ENCODE assay signal across 19 mouse cellular contexts in genomic region chr15:56498774-56499173, GRCm38 (mm10).
A peak's percentile ranks its signal among the peaks of the same experiment; 100 is the strongest.
DNase-seq lines count a peak whose midpoint lies in the region; TF ChIP-seq lines count a peak whose summit lies in the region.
"Had no signal": no experiment of that assay in that cellular context is flagged by ENCODE, and none has a peak within 500 bp of the region (broad histone marks: within the 10 kb centered on the region; RNA-seq: fewer than 3 reads in every experiment).

No protein-coding gene starts in this region.

- no peak overlapping the region for H3K27ac ChIP-seq in gastrocnemius, adult 2 months
- H3K27ac ChIP-seq: embryonic facial prominence, embryonic 13.5 days; forebrain, embryonic 13.5 days; heart, embryonic 13.5 days; hindbrain, embryonic 15.5 days had no signal

- intact Hi-C loops in gastrocnemius, adult 2 months (cut with DNase I) = no loop called here

- no peak for TF ChIP-seq CTCF in gastrocnemius, adult 2 months (IDR thresholded peaks at IDR 0.05)

- no peak overlapping the region for H3K4me3 ChIP-seq in gastrocnemius, adult 2 months
- H3K4me3 ChIP-seq: embryonic facial prominence, embryonic 13.5 days; forebrain, embryonic 13.5 days; heart, embryonic 13.5 days; hindbrain, embryonic 15.5 days had no signal

- DNase-seq in cerebellum, postnatal 10 days = peak; percentile 31 to 38
- DNase-seq in cerebellum, adult 8-10 months = no peak
- DNase-seq in gastrocnemius, adult 2 months = peak; percentile 29
- DNase-seq in gastrocnemius, postnatal 10 days = no peak
- peak; percentile 77 for DNase-seq in Muller cell, postnatal 12 days (ENCODE audit: inconsistent ontology term)
- DNase-seq in left cerebral cortex, adult 8-10 months (ENCODE audit: low spot score in 2 of 2) = no peak
- DNase-seq in neural tube, embryonic 10.5 days (ENCODE audit: extremely low spot score, low spot score) = no peak
- DNase-seq: adrenal gland, postnatal 10 days; cerebellum, adult 11-12 months; cerebellum, adult 9-11 months; gastrocnemius, postnatal 25 days; heart, adult 11 months; heart, postnatal 36 days; kidney, adult 11 months; kidney, adult 9 months had no signal

Comparison
In these comparisons a context has a peak if more than half of its experiments do, and no peak if none do; other contexts are left out.
1. DNase-seq: peak in cerebellum, postnatal 10 days (2 of 2), gastrocnemius, adult 2 months (single experiment) and Muller cell, postnatal 12 days (single experiment); none in cerebellum, adult 8-10 months (single experiment), gastrocnemius, postnatal 10 days (single experiment), left cerebral cortex, adult 8-10 months (0 of 2) and neural tube, embryonic 10.5 days (single experiment).